Mouse (Mus musculus) liver, adult 2 months (tissue): Measurements from ENCODE around the gene Rab31.

Source experiments
- CTCF ChIP-seq: fragments of 200-500 bp; IDR thresholded peaks from 2 replicates; pipeline ENCODE4 v1.5.1; 2011; ENCODE audit warnings: low read depth, low read length, control low read depth
- POLR2A ChIP-seq: fragments of 200-500 bp; IDR thresholded peaks from 2 replicates; pipeline ENCODE4 v1.6.1; 2011; ENCODE audit warnings: low read length, control low read depth; ENCODE audit not compliant: insufficient read depth; ENCODE audit errors: extremely low read depth

DNA sequence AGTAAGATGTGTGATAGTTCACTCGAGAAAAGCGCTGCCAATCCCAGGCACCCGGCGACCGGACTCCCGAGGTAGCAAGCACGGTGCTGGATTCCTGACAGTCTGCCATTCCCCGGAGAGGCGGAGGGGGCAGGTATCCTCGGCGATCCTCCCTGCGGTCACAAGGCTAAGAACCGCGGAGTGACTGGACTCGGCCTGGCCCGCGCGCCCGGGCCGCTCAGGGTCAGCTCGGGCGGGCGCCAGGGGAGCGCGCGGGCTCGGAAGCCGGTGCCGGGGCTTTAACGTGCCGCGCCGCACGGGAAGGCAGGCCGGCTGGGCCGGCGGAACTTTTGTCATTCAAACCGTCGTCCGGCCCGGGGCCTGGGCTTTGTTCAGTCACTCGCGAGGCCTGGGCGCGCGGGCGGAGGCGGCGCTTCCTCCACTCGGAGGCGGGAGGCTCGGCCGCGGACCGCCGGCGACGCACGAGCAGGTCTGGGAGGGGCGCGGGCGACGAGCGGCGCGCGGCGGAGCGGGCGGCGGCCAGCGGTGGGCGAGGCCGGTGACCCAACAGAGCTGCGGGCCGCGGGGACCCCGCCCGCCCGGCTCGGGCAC is 10.1 kb upstream of the Rab31 start, which contains the start of gene Ppp4r1:
- peak; percentile 43; the same call in 1 of the 2 replicates for TF ChIP-seq CTCF
- 0 out of 2 replicates have a peak, but pooled peaks have one; percentile 5 for TF ChIP-seq POLR2A
